Mouse (Mus musculus) midbrain, postnatal 0 days (tissue): ENCODE results near the gene Pprc1. TPM values are rescaled to one million over a fixed set of nuclear protein-coding genes. Genes with fewer than 3 reads are reported as not detected.

ENCODE experiments used
- ATAC-seq: fragments of 200-750 bp; cut with Nextera tagmentation; 2 replicates; pipeline ENCODE4 v1.8.0; 2017; ENCODE audit warnings: moderate number of reproducible peaks, mild to moderate bottlenecking, moderate TSS enrichment, moderate library complexity; ENCODE audit not compliant: low FRiP score
- DNase-seq: peaks from one replicate; pipeline ENCODE4 v3.0.0-alpha.2; 2015; ENCODE audit warnings: low spot score
- H3K27ac ChIP-seq: fragments of 300-500 bp; sonication (generic); 2 replicates; pipeline ENCODE4 v1.5.1; 2014; ENCODE audit warnings: low read depth, mild to moderate bottlenecking, low read length, mixed read lengths
- H3K27me3 ChIP-seq: fragments of 300-500 bp; sonication (generic); 2 replicates; pipeline ENCODE4 v1.6.1; 2014; ENCODE audit warnings: low read length, control low read depth, mixed read lengths; ENCODE audit not compliant: insufficient read depth
- H3K36me3 ChIP-seq: fragments of 300-500 bp; sonication (generic); 2 replicates; pipeline ENCODE4 v1.6.1; 2014; ENCODE audit warnings: low read length, control low read depth, mixed read lengths; ENCODE audit not compliant: insufficient read depth
- H3K4me1 ChIP-seq: fragments of 300-500 bp; sonication (generic); 2 replicates; pipeline ENCODE4 v1.6.1; 2014; ENCODE audit warnings: mild to moderate bottlenecking, control low read depth, antibody characterized with exemption, low read length, mixed read lengths; ENCODE audit not compliant: insufficient read depth
- H3K4me2 ChIP-seq: fragments of 300-500 bp; sonication (generic); 2 replicates; pipeline ENCODE4 v1.6.1; 2014; ENCODE audit warnings: low read depth, mild to moderate bottlenecking, low read length, mixed read lengths; ENCODE audit not compliant: poor library complexity, severe bottlenecking
- H3K4me3 ChIP-seq: fragments of 300-500 bp; sonication (generic); 2 replicates; pipeline ENCODE4 v1.5.1; 2014; ENCODE audit warnings: low read depth, mild to moderate bottlenecking, low read length, moderate library complexity
- H3K9ac ChIP-seq: fragments of 300-500 bp; sonication (generic); replicated peaks from 2 replicates; pipeline ENCODE4 v1.6.1; 2014; ENCODE audit warnings: mild to moderate bottlenecking, low read length, moderate library complexity, mixed read lengths; ENCODE audit not compliant: poor library complexity, severe bottlenecking
- H3K9me3 ChIP-seq: fragments of 300-500 bp; sonication (generic); 2 replicates; pipeline ENCODE4 v1.6.1; 2016; ENCODE audit warnings: low read length, control low read depth
- CTCF ChIP-seq: IDR thresholded peaks from 2 replicates; pipeline ENCODE4 v1.5.1; 2016; ENCODE audit warnings: antibody characterized with exemption, mild to moderate bottlenecking
- WGBS: fragments of 180-500 bp; shearing (Covaris S2); extraction: QIAGEN DNeasy Blood & Tissue Kit; methylation state at CpG from one replicate; pipeline ENCODE4 v1.1.7; 2014; 5-methylcytosine and 5-hydroxymethylcytosine counted together
- polyA plus RNA-seq: library from polyadenylated mRNA; unstranded; fragments of >200 nt; fragmentation: Nextera tagmentation; extraction: Ambion mirVana; gene quantifications from 2 replicates; pipeline ENCODE4 v1.2.1, GENCODE M21; 2015
- total RNA-seq: library from RNA; depleted of rRNA; stranded (reverse); fragments of >200 nt; gene quantifications from 2 replicates; pipeline ENCODE4 v1.2.3, GENCODE M21; 2014; rRNA removed

Pprc1 gene
- total RNA-seq (9.9 and 10.4 TPM in 2 replicates), polyA plus RNA-seq (8.8 and 9.8 TPM in 2 replicates)

DNA sequence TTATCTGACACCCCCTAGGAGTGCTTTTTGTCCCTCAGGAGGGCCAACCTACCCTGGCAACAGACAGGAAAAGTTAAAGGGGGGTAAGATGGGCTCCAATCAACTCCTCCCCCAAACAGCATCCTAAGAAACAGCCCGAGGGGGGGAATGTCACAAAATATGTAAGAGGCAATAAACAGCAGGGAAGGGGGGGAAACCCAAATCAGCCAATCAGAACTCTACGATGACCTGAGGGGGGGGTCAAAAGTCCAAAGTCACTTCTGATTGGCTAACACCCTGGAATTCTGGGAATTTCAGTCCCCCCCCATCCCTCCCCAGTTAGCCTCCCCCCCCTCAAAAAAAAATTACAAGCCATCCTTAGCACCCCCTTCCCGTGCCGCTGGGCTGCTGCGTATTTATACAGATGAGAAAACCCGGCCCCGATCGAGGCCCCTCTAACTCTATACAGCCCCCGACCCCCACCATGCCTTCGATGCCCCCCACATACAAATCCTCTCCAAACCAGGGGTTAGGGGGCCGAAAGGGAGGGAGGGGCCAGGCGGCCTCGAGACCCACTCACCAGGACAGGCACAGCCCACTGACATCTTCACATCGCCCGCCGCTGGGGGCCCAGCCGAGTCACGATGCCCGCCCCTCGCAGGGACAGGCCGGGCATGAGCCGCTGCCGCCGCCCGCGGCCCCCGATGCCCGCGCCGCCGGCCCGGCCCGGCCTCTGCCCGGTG, at the start of gene Pprc1:
Pprc1 (plus strand) TSS at position 616 of the 722 bp plus-strand sequence.
- Histone ChIP-seq H3K36me3 (no peaks in the 10 kb centered on the region), H3K4me2 (peak within 1 kb of the TSS; percentile 90), H3K4me3 (peak within 1 kb of the TSS; percentile 93), H3K9me3 (no peaks in the 10 kb centered on the region), H3K9ac (peak within 1 kb of the TSS; percentile 99), H3K4me1 (peaks cover 36% of the 10 kb centered on the region), H3K27me3 (no peaks in the 10 kb centered on the region), H3K27ac (peak within 1 kb of the TSS; percentile 96)
- DNase-seq, result peak; percentile 67
- under 1% methylated on average over 27 of the region's 34 CpGs for WGBS
- ATAC-seq, result no peak; the same call in 1 of the 2 replicates
- TF ChIP-seq CTCF, result no peak

DNA sequence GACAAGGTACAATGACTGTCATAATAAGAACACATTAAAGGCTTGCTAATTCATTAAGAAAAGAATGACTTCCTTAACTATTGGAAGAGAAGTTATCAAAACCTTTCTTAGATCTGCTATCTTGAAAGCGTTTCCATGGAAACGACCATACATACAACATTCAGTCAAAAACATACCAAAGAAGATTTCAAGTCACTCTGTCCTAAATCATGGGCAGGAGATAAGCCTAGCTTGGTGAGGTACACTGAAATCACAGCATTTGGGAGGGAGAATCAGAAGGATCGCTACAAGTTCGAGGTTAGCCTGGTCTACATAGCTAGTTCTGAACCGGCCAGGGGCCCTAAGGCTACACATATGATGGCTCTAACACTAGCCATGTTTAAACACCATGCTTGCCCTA, 47.3 kb upstream of the Pprc1 start:
- Histone ChIP-seq H3K4me2 (peak overlapping the region; percentile 75), H3K4me3 (peak overlapping the region; percentile 88), H3K27ac (no peak overlapping the region), H3K4me1 (no peaks in the 10 kb centered on the region), H3K36me3 (no peaks in the 10 kb centered on the region), H3K9ac (peak overlapping the region; percentile 96; the same call in 1 of the 2 replicates), H3K9me3 (no peaks in the 10 kb centered on the region), H3K27me3 (no peaks in the 10 kb centered on the region)
- no peak for DNase-seq
- no peak for TF ChIP-seq CTCF
- ATAC-seq, result no peak
- WGBS, result 67% methylated on average over 5 of the region's 5 CpGs

GRCm38 (mm10) chr19:45997785-45998693, 46.6 kb upstream of the Pprc1 start, which contains the start of gene Armh3:
TSS of gene Armh3 (minus strand) at chr19:45998488.
- peak within 1 kb of the TSS; percentile 96 for H3K9ac ChIP-seq
- H3K4me1 ChIP-seq, result no peaks in the 10 kb centered on the region
- peak within 1 kb of the TSS; percentile 88 for H3K4me3 ChIP-seq
- H3K9me3 ChIP-seq, result no peaks in the 10 kb centered on the region
- DNase-seq (peak; percentile 96), ATAC-seq (peak; percentile 91)
- H3K36me3 ChIP-seq, result no peaks in the 10 kb centered on the region
- H3K27ac ChIP-seq, result peak within 1 kb of the TSS; percentile 87
- WGBS, result 1% methylated on average over 68 of the region's 76 CpGs
- peak within 1 kb of the TSS; percentile 75 for H3K4me2 ChIP-seq
- 0 out of 2 replicates have a peak, but pooled peaks have one; percentile 5 for TF ChIP-seq CTCF
- H3K27me3 ChIP-seq, result 0 out of 2 replicates have a peak, but pooled peaks cover 1% of the 10 kb centered on the region

DNA sequence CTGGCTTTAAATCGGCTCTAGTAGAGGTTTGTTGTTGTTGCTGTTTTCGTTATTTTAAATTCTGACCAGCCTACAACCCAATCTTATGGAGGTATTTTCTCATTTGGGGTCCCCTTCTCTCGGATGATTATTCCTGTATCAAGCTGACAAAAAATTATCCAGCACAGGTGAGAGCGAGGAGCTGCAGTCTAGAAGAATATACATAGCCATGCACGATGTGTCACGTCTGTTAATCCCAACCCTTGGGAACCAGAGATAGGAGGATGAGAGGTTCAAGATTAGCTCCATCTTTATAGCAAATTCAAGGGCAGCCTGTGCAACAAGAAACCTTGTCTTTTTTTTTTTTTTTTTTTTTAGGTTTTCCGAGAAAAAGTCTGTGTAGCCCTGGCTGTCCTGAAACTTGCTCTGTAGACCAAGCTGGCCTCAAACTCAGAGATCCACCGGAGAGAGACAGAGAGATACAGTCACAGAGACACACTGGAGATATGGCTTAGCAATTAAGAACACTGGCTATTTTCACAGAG, 45.9 kb upstream of the Pprc1 start:
- Histone ChIP-seq H3K27me3 (0 out of 2 replicates have a peak, but pooled peaks cover 8% of the 10 kb centered on the region), H3K4me2 (peak overlapping the region; percentile 75), H3K27ac (peak overlapping the region; percentile 87), H3K9ac (no peak overlapping the region), H3K9me3 (no peaks in the 10 kb centered on the region), H3K4me3 (peak overlapping the region; percentile 88), H3K4me1 (0 out of 2 replicates have a peak, but pooled peaks cover 5% of the 10 kb centered on the region), H3K36me3 (no peaks in the 10 kb centered on the region)
- DNase-seq (no peak), ATAC-seq (peak; percentile 32; the same call in 1 of the 2 replicates)
- TF ChIP-seq CTCF, result no peak
- WGBS, result 11% methylated on average over 8 of the region's 8 CpGs

GRCm38 (mm10) chr19:45999378-45999777, 45.3 kb upstream of the Pprc1 start:
- Histone ChIP-seq H3K4me3 (no peak overlapping the region), H3K9ac (no peak overlapping the region), H3K4me2 (no peak overlapping the region), H3K4me1 (0 out of 2 replicates have a peak, but pooled peaks cover 5% of the 10 kb centered on the region), H3K27ac (no peak overlapping the region), H3K27me3 (0 out of 2 replicates have a peak, but pooled peaks cover 8% of the 10 kb centered on the region), H3K36me3 (no peaks in the 10 kb centered on the region), H3K9me3 (no peaks in the 10 kb centered on the region)
- no peak for TF ChIP-seq CTCF
- 67% methylated on average over 1 of the region's 1 CpGs for WGBS
- ATAC-seq (no peak), DNase-seq (no peak)
